Mouse (Mus musculus) liver, embryonic 14.5 days (tissue): ENCODE measurements at regions not wholly inside any gene's neighbourhood (a gene's known extent, or its start where the extent isn't known, plus 50 kb on each side); places are given as distances from the start of the nearest gene placed in this dataset.

Experiments used
- CTCF ChIP-seq: IDR thresholded peaks from 2 replicates; pipeline ENCODE4 v1.5.1; 2016; ENCODE audit warnings: antibody characterized with exemption, low read depth, control low read depth
- EP300 ChIP-seq: IDR thresholded peaks from 2 replicates; pipeline ENCODE4 v1.6.1; 2016; ENCODE audit warnings: antibody characterized with exemption, low read depth

DNA sequence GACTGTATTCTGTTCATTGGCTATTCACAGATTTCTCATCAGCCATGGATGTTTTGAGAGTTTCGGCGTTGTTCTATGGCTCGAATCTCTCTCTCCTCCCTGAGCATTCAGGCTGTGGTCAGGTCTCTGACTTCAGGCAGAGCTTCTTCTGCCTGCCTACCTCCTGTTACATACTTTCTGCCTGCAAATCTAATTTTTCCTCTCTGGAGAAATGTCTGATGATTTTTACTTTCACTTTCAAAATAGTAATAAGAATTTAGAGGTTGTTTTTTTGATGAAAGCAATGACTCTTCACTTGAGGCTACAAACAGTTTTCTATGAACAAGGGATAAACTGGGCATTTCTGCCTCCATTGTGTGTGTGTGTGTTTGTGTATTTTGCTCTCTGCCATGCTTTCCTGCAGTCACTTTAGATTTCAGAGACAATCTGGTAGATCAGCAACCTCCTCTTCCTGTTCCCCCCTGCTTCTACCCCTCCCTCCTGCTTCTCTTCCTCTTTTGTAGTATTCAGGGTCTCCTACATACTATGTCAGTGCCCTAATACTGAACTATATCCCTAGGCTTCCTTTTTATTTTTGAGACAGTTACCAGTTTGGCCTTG, 65.7 kb downstream of the 4933412E24Rik start:
- TF ChIP-seq CTCF (no peak), EP300 (no peak)
